Mouse (Mus musculus): ENCODE results near the gene Pola1.

Gene Pola1

DNA sequence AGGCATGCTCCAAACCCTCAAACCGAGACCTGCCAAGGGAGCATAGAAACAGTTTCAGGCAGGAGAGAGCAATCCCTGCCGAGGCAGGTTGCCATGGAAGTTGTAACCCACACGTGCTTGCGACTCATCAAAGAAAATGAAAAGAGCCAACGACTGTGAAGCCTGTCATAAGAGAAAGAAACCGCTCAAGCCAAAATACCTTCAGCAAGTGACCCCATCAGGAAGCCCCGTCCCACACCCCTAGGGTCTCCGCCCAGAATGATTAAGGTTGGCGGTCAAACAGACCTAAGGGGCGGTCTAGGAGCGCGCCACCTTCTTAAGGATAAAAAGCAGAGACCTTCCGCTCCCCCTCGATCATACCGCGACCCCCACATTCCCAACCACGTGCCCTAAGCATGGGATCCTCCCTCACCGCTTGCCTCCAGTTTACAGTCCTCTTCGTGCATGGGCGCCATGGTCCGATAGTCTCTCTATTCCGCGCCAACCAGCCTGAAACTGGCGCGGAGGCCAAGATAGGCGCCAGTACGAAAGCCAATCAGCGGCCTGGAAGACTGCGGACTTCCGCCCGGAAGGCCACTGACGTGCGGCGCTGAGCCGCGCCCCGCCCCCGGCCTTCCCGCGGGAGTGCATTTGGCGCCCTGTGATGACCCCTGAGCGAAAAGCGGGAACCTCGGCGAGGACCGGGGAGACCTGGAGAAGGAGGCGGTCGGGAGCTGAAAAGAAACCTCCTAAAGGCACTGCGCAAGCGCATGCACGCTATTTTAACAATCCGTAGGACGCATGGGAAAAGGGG lies at the start of gene Pola1:
Gene Pola1, minus strand, starts transcription at position 499 of the 793 bp plus-strand sequence.
- DNase-seq, result peak; percentile 89

- DNase-seq, result no peak
These were observed 44.3 kb upstream of the Pola1 start for GRCm38 (mm10) chrX:93676228-93676627.

GRCm38 (mm10) chrX:93674836-93675795 lies 43.2 kb upstream of the Pola1 start:
- DNase-seq, result no peak

DNA sequence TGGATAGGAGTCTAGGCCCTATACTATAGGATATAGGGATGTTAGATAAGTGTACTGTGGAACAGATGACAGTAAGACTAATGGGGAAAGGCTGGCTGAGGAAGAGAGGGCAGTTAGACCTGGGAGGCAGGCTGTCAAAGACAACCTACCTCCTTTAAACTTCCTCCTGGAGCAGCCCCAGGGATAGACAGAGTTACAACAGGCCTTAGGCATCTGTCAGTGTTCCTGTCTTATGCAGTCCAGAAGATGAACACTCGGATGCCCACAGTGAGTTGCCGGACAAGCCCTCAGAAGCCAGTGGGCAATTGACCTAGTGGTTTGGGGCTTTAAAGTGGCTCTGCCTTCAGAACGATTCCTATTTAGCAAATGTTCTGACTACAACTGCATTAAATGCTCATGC lies 42.5 kb upstream of the Pola1 start:
- DNase-seq, result no peak

DNA sequence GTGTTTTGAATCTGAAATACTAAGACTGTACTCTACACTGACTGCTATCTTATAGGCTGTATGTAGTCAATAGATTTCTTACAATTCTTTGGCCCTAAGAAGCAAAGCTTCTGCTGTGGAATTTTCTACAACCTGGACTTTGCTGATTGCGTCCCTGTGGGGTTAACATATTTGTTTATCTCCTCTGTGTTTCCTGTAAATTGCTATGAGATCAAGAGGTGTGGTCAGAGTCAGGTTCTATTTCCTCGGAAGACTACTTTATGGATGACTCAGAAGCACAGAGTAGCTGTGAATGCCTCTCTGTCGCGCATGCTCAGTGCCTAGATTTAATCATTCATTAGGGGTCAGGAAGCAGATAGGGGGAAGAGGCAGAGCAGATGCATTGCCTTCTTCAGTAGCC lies 32.8 kb upstream of the Pola1 start:
- DNase-seq, result no peak

GRCm38 (mm10) chrX:93663919-93664586 lies 32.1 kb upstream of the Pola1 start:
- no peak for DNase-seq

- no peak for DNase-seq
These were observed 23.2 kb upstream of the Pola1 start for GRCm38 (mm10) chrX:93655153-93655552.

DNA sequence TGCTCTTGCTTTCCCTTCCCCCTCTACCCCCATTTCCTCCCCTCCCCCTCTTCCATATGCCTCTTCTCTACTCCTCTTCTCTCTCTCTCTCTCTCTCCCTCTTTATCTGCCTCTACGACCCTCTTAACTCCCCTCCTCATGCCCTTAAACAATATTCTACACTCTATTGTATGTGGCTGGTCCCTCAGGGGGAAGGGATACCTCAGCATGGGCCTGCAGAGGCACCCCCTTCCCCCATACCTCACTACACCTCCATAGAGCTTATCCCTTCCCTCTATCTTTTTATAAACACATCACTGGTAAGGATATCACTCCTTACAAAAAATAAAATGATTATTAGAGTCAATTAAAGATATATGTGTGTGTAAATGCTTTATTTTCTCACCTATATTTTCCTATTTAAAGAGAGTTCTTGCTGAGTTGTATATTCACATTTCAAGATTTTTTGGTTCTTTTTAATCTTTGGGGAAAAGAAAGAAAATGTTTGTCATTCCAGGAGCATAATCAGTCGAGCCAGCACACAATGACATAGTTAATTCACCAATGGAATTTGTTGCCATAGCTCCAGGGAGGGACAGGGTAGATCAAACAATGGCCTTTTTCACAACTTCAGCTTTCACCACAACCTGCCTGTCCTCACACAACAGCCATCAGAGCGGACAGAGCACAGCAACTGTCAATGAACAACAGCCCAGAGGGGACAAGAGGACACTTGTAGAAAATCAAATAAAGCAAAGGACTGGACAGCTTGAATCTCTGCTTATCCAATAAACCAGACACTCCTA lies 22.5 kb upstream of the Pola1 start, which contains the start of gene Pcyt1b:
Gene Pcyt1b, plus strand, starts transcription at position 646 of the 785 bp plus-strand sequence.
- DNase-seq, result no peak

DNA sequence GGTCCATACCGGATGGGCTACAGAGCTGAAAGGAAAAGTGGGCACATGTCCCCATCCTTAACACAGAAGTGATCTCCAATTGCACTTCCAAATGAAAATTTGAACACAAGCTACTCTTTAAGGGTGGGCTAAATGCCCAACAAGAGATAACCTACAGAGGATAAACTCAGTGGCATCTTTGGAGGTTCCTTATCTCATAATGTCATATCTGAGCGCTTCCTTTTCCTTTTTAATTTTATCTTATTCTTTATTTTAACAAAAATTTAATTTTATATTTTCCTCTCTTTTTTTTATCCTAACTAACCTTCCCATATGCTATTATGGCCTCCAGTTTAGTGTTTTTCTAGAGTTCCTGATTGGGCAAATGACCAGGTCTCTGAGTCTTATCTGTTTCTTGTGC lies 18.8 kb upstream of the Pola1 start:
- no peak for DNase-seq

DNA sequence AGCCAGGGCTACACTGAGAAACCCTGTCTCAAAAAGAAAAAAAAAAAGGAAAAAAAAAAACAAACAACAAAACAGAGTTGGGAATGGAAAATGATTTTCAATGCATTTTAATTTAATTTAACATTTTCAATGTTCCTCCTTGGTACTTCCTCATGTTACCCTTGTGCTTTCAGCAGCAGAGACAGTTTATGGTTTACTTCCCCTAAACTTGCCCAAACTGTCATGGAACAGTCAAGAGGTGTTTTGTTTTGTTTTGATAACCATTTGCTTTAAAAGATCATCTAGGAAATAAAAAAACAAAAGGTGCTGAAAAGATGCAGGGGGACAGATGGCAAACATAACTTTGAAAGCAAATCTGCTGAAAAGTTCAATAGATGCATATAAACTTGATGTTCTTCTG lies 12.1 kb upstream of the Pola1 start:
- no peak for DNase-seq

DNA sequence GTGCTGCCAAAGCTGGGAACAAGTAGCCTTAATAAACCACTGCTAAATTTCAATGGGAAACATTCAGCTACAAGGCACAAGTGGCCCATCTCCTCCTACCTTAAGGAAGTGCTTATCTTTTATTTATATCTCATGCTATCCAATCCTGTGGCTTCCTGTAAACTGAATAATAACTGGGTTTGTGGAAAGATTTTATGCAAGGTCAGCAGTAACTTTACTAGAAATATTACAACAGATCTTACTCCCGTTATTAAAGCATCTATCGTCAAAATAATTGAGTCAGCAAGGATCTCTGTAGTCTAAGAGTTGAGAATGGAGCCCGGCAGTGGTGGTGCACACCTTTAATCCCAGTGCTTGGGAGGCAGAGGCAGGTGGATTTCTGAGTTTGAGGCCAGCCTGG lies 11.6 kb upstream of the Pola1 start:
- no peak for DNase-seq

- DNase-seq, result peak; percentile 2
These were observed 3.0 kb upstream of the Pola1 start for GRCm38 (mm10) chrX:93634861-93635375.

- no peak for DNase-seq
These were observed 1.7 kb downstream of the Pola1 start for GRCm38 (mm10) chrX:93630256-93630655.

GRCm38 (mm10) chrX:93602214-93602613 lies 29.7 kb downstream of the Pola1 start:
- no peak for DNase-seq

GRCm38 (mm10) chrX:93594283-93594682 lies 37.7 kb downstream of the Pola1 start:
- DNase-seq, result no peak

- DNase-seq, result peak; percentile 54
These were observed 51.0 kb downstream of the Pola1 start for GRCm38 (mm10) chrX:93580931-93581330.

GRCm38 (mm10) chrX:93557171-93557570 lies 74.8 kb downstream of the Pola1 start:
- peak; percentile 3 for DNase-seq

DNA sequence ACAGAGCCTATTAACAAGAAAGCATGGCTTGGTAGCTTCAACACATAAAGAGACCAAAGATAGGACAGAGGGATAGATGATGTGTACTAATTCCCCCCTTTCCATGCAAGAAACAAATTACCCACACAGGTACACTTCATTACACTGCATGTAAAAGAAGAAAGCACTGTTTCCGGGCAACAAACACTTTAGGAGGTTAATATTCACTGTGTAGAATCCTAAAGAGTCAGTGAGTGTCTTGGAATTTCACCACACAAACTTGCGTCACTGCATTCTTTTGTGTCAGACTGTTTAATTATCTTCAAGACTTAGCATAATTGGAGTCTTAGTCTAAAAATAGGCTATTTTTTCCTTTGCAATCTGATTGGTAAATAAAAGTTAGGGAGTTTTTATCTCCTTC lies 92.2 kb downstream of the Pola1 start:
- peak; percentile 3 for DNase-seq

GRCm38 (mm10) chrX:93502865-93503353 lies 129.0 kb downstream of the Pola1 start:
- peak; percentile 6 for DNase-seq

- DNase-seq, result no peak
These were observed 134.4 kb downstream of the Pola1 start for GRCm38 (mm10) chrX:93497597-93497996.

- peak; percentile 17 for DNase-seq
These were observed 166.2 kb downstream of the Pola1 start for GRCm38 (mm10) chrX:93465711-93466110.

- DNase-seq, result no peak
These were observed 202.2 kb downstream of the Pola1 start for GRCm38 (mm10) chrX:93429738-93430260.

Measured in kidney, adult 9 months (tissue).